Mouse (Mus musculus) olfactory bulb, adult 2 months (tissue): ENCODE measurements at regions not wholly inside any gene's neighbourhood (a gene's known extent, or its start where the extent isn't known, plus 50 kb on each side); places are given as distances from the start of the nearest gene placed in this dataset.

Source experiments
- CTCF ChIP-seq: fragments of 200-500 bp; IDR thresholded peaks from 2 replicates; pipeline ENCODE4 v1.5.1; 2012; ENCODE audit warnings: low read depth, mild to moderate bottlenecking, low read length, moderate library complexity; ENCODE audit not compliant: insufficient read depth
- POLR2A ChIP-seq: fragments of 200-500 bp; IDR thresholded peaks from 2 replicates; pipeline ENCODE4 v1.6.1; 2012; ENCODE audit warnings: mild to moderate bottlenecking, low read depth, low read length, moderate library complexity; ENCODE audit not compliant: insufficient read depth

DNA sequence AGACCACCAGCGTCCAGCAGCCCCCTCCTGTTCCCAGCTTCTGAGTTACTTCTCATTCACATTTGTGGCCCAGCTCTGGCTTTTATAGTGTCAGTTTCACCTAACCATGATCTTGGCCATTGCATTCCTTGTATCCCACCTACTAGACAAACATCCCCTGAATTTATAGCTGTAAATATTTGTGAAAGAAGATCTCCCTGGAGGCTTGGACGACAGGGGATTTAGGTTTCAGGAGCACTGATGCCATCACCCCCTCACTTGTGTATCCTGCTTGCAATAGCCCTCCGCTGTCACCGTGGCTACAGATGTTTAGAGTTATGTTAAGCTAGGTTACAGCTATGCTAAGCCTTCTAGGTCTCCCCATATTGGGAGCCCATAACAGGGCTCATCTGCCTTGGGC lies 375.7 kb upstream of the Tshz3 start:
- TF ChIP-seq CTCF = no peak
- TF ChIP-seq POLR2A = no peak
